Mouse (Mus musculus): Measurements from ENCODE around the gene Dsp.

DNA sequence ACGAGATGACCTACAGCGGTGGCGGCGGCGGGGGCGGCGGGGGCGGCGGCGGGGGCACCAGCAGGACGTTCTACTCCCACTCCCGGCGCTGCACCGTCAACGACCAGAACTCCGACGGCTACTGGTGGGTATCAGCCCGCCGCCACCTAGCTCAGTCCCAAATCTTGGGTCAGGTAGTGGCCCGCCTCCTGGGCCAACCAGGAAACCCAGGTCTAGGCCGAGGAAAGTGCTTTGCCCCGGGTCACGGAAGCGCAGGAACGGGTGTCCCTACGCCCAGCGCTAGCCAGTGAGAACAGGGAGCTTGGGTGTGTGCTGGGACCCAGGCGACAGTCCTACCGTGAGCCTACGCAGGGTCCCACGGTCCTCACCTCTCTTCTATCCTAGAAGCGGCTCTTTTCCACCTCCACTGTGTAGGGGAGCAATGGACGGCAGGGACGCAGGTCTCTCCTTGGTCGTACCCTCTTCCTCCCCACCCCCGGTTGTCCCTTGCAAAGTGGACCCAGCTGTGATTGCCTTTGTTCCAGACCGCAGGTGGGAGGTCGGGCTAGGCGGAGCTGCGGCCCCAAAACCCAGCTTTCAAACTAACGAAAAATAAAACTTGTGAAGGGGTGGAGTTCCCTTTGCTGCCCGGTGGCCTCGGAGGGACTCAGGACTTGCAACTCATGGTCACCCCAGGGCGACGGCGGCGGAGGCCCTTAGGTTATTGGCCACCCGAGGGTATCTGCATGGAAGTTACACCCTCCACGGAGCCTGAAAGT lies 756 bp downstream of the Dsp start:
- TF ChIP-seq CTCF (IDR thresholded peaks at IDR 0.05; ENCODE audit: borderline replicate concordance, insufficient read depth, low read depth, low read length) (no peak), POLR2A (IDR thresholded peaks at IDR 0.05; ENCODE audit: borderline replicate concordance, insufficient read depth, low read length) (no peak)

All from cerebellum, adult 2 months (tissue).